Mouse (Mus musculus) limb, embryonic 15.5 days (tissue): ENCODE results near the gene Psmd11. TPM values are rescaled to one million over a fixed set of nuclear protein-coding genes. Genes with fewer than 3 reads are reported as not detected.
A peak's percentile ranks its signal among the peaks of the same experiment; 100 is the strongest.
"Not testable (repeated sequence)": the region's sequence is repeated elsewhere in the genome, so short reads cannot be mapped to it uniquely, and the experiment has no call there.

Experiments
- ATAC-seq: fragments of 200-750 bp; cut with Nextera tagmentation; 2 replicates; pipeline ENCODE4 v1.8.0; 2017; ENCODE audit warnings: low read depth, moderate TSS enrichment; ENCODE audit not compliant: insufficient number of reproducible peaks, low FRiP score, low TSS enrichment
- H3K27ac ChIP-seq: fragments of 300-500 bp; sonication (generic); 2 replicates; pipeline ENCODE4 v1.5.1; 2015; ENCODE audit warnings: moderate library complexity, mild to moderate bottlenecking, inconsistent platforms
- H3K27me3 ChIP-seq: fragments of 300-500 bp; sonication (generic); 2 replicates; pipeline ENCODE4 v1.6.1; 2015; ENCODE audit warnings: inconsistent platforms
- H3K36me3 ChIP-seq: fragments of 300-500 bp; sonication (generic); 2 replicates; pipeline ENCODE4 v1.6.1; 2015; ENCODE audit warnings: inconsistent platforms
- H3K4me1 ChIP-seq: fragments of 300-500 bp; sonication (generic); 2 replicates; pipeline ENCODE4 v1.6.1; 2015; ENCODE audit warnings: inconsistent platforms
- H3K4me2 ChIP-seq: fragments of 300-500 bp; sonication (generic); 2 replicates; pipeline ENCODE4 v1.6.1; 2015; ENCODE audit warnings: mild to moderate bottlenecking, inconsistent platforms
- H3K4me3 ChIP-seq: fragments of 300-500 bp; sonication (generic); 2 replicates; pipeline ENCODE4 v1.5.1; 2015; ENCODE audit warnings: mild to moderate bottlenecking, inconsistent platforms
- H3K9ac ChIP-seq: fragments of 300-500 bp; sonication (generic); 2 replicates; pipeline ENCODE4 v1.6.1; 2015; ENCODE audit warnings: inconsistent platforms
- H3K9me3 ChIP-seq: fragments of 300-500 bp; sonication (generic); 2 replicates; pipeline ENCODE4 v1.6.1; 2016; ENCODE audit warnings: inconsistent platforms
- WGBS: fragments of 180-500 bp; shearing (Covaris S2); methylation state at CpG from one replicate; pipeline ENCODE4 v1.1.7; 2015; 5-methylcytosine and 5-hydroxymethylcytosine counted together
- polyA plus RNA-seq: library from polyadenylated mRNA; unstranded; fragments of >200 nt; fragmentation: Nextera tagmentation; extraction: Ambion mirVana; gene quantifications from 2 replicates; pipeline ENCODE4 v1.2.1, GENCODE M21; 2015

Psmd11 gene
- polyA plus RNA-seq, 1 experiment from 2014 or later = 292 TPM

- Histone ChIP-seq H3K27ac (no peak overlapping the region), H3K36me3 (peaks cover 51% of the 10 kb centered on the region), H3K4me1 (no peaks in the 10 kb centered on the region), H3K9ac (no peak overlapping the region), H3K9me3 (no peaks in the 10 kb centered on the region), H3K27me3 (no peaks in the 10 kb centered on the region), H3K4me3 (no peak overlapping the region), H3K4me2 (no peak overlapping the region)
- WGBS = 91% methylated on average over 4 of the region's 4 CpGs
- no peak for ATAC-seq
These were observed 31.8 kb upstream of the Psmd11 start for GRCm38 (mm10) chr11:80396617-80397016.

- H3K36me3 ChIP-seq = peaks cover 57% of the 10 kb centered on the region
- H3K4me1 ChIP-seq, H3K4me2 ChIP-seq, H3K27ac ChIP-seq, ATAC-seq, H3K27me3 ChIP-seq, H3K4me3 ChIP-seq, H3K9ac ChIP-seq, H3K9me3 ChIP-seq: not testable (repeated sequence)
- 97% methylated on average over 6 of the region's 6 CpGs for WGBS
These were observed 20.5 kb upstream of the Psmd11 start for GRCm38 (mm10) chr11:80407878-80408277.

- Histone ChIP-seq H3K4me1 (no peaks in the 10 kb centered on the region), H3K9ac (no peak overlapping the region), H3K27me3 (no peaks in the 10 kb centered on the region), H3K4me2 (no peak overlapping the region), H3K36me3 (peaks cover 59% of the 10 kb centered on the region), H3K4me3 (no peak overlapping the region), H3K27ac (no peak overlapping the region), H3K9me3 (no peaks in the 10 kb centered on the region)
- 92% methylated on average over 2 of the region's 2 CpGs for WGBS
- no peak for ATAC-seq
These were observed 18.0 kb upstream of the Psmd11 start for GRCm38 (mm10) chr11:80410377-80410776.

GRCm38 (mm10) chr11:80417085-80417484 lies 11.3 kb upstream of the Psmd11 start:
- Histone ChIP-seq H3K27ac (no peak overlapping the region), H3K9me3 (no peaks in the 10 kb centered on the region), H3K4me1 (no peaks in the 10 kb centered on the region), H3K9ac (no peak overlapping the region), H3K27me3 (no peaks in the 10 kb centered on the region), H3K4me3 (no peak overlapping the region), H3K36me3 (peaks cover 32% of the 10 kb centered on the region), H3K4me2 (no peak overlapping the region)
- 89% methylated on average over 5 of the region's 5 CpGs for WGBS
- no peak for ATAC-seq

- Histone ChIP-seq H3K4me1 (no peaks in the 10 kb centered on the region), H3K36me3 (peaks cover 20% of the 10 kb centered on the region), H3K4me3 (no peak overlapping the region), H3K9ac (no peak overlapping the region), H3K27ac (no peak overlapping the region), H3K4me2 (no peak overlapping the region), H3K9me3 (no peaks in the 10 kb centered on the region), H3K27me3 (no peaks in the 10 kb centered on the region)
- WGBS = 85% methylated on average over 1 of the region's 1 CpGs
- no peak for ATAC-seq
These were observed 8.7 kb upstream of the Psmd11 start for GRCm38 (mm10) chr11:80419743-80420142.

GRCm38 (mm10) chr11:80420202-80420984 lies 8.0 kb upstream of the Psmd11 start:
- Histone ChIP-seq H3K9ac (no peak overlapping the region), H3K9me3 (no peaks in the 10 kb centered on the region), H3K27me3 (no peaks in the 10 kb centered on the region), H3K4me2 (no peak overlapping the region), H3K27ac (no peak overlapping the region), H3K4me1 (no peaks in the 10 kb centered on the region), H3K36me3 (peaks cover 14% of the 10 kb centered on the region), H3K4me3 (no peak overlapping the region)
- ATAC-seq = no peak
- 50% methylated on average over 2 of the region's 2 CpGs for WGBS

- H3K4me1 ChIP-seq = no peaks in the 10 kb centered on the region
- no peaks in the 10 kb centered on the region for H3K9me3 ChIP-seq
- no peak overlapping the region for H3K27ac ChIP-seq
- no peak for ATAC-seq
- H3K36me3 ChIP-seq = peaks cover 7% of the 10 kb centered on the region; the same call in 1 of the 2 replicates
- no peak overlapping the region for H3K4me2 ChIP-seq
- no peak overlapping the region for H3K4me3 ChIP-seq
- 83% methylated on average over 7 of the region's 7 CpGs for WGBS
- no peaks in the 10 kb centered on the region for H3K27me3 ChIP-seq
- H3K9ac ChIP-seq = no peak overlapping the region
These were observed 6.9 kb upstream of the Psmd11 start for GRCm38 (mm10) chr11:80421421-80422047.

- Histone ChIP-seq H3K27ac (no peak overlapping the region), H3K4me3 (no peak overlapping the region), H3K9me3 (no peaks in the 10 kb centered on the region), H3K4me1 (peaks cover 2% of the 10 kb centered on the region), H3K9ac (no peak overlapping the region), H3K36me3 (no peaks in the 10 kb centered on the region), H3K4me2 (no peak overlapping the region), H3K27me3 (no peaks in the 10 kb centered on the region)
- ATAC-seq = no peak
- WGBS = 76% methylated on average over 2 of the region's 2 CpGs
These were observed 3.7 kb upstream of the Psmd11 start for GRCm38 (mm10) chr11:80424691-80425090.

- no peak for ATAC-seq
- Histone ChIP-seq H3K27ac (no peak overlapping the region), H3K4me1 (peaks cover 4% of the 10 kb centered on the region), H3K36me3 (no peaks in the 10 kb centered on the region), H3K4me3 (no peak overlapping the region), H3K27me3 (no peaks in the 10 kb centered on the region), H3K9me3 (no peaks in the 10 kb centered on the region), H3K9ac (no peak overlapping the region), H3K4me2 (no peak overlapping the region)
- WGBS = 67% methylated on average over 5 of the region's 5 CpGs
These were observed 3.1 kb upstream of the Psmd11 start for GRCm38 (mm10) chr11:80425247-80425778.

- not testable (repeated sequence) for H3K36me3 ChIP-seq, H3K9ac ChIP-seq, H3K27me3 ChIP-seq, H3K4me2 ChIP-seq, ATAC-seq, H3K27ac ChIP-seq, H3K4me3 ChIP-seq, H3K9me3 ChIP-seq, H3K4me1 ChIP-seq
- 83% methylated on average over 16 of the region's 16 CpGs for WGBS
These were observed 2.2 kb upstream of the Psmd11 start for GRCm38 (mm10) chr11:80426029-80426813.

GRCm38 (mm10) chr11:80429009-80429475 lies 627 bp downstream of the Psmd11 start:
- ATAC-seq = no peak
- Histone ChIP-seq H3K36me3 (peaks cover 19% of the 10 kb centered on the region), H3K27me3 (no peaks in the 10 kb centered on the region), H3K4me1 (peaks cover 4% of the 10 kb centered on the region), H3K27ac (peak overlapping the region; percentile 91), H3K9ac (peak overlapping the region; percentile 96), H3K4me2 (peak overlapping the region; percentile 69), H3K4me3 (peak overlapping the region; percentile 97), H3K9me3 (no peaks in the 10 kb centered on the region)
- under 1% methylated on average over 37 of the region's 37 CpGs for WGBS
